Mouse (Mus musculus) hindbrain, embryonic 10.5 days (tissue): ENCODE data around the gene Mrm3. TPM values are rescaled to one million over a fixed set of nuclear protein-coding genes. Genes with fewer than 3 reads are reported as not detected.

Source experiments
- polyA plus RNA-seq: library from polyadenylated mRNA; unstranded; fragments of >200 nt; fragmentation: Nextera tagmentation; extraction: Ambion mirVana; gene quantifications from 2 replicates; pipeline ENCODE4 v1.2.1, GENCODE M21; 2016

The Mrm3 gene
- polyA plus RNA-seq, 1 experiment from 2014 or later, result 21.5 TPM

Other genes with a start within 250 kb of the Mrm3 start
- gene 1700016K19Rik, start 243.8 kb upstream of the Mrm3 start, polyA plus RNA-seq, result 1.4 and 3.8 TPM in 2 replicates
- 14.4 and 15.9 TPM in 2 replicates for gene Rflnb, start 215.9 kb upstream of the Mrm3 start, polyA plus RNA-seq
- 37.9 and 48.3 TPM in 2 replicates for gene Vps53, start 64.1 kb upstream of the Mrm3 start, polyA plus RNA-seq
- 32.6 and 33.6 TPM in 2 replicates for gene Fam57a, start 64.0 kb upstream of the Mrm3 start, polyA plus RNA-seq
- 0.48 and 0.51 TPM in 2 replicates for gene Dbil5, start 26.1 kb upstream of the Mrm3 start, polyA plus RNA-seq
- gene Gemin4, start 26.1 kb upstream of the Mrm3 start, polyA plus RNA-seq, result 45.4 and 49.9 TPM in 2 replicates
- 126 and 130 TPM in 2 replicates for gene Glod4, start within 50 bp of the Mrm3 start, polyA plus RNA-seq
- 45.3 and 46.6 TPM in 2 replicates for gene Nxn, start 155.4 kb downstream of the Mrm3 start, polyA plus RNA-seq
- gene Timm22, start 163.2 kb downstream of the Mrm3 start, polyA plus RNA-seq, result 123 and 148 TPM in 2 replicates